Mouse (Mus musculus) thymus, adult 2 months (tissue): Measurements from ENCODE around the gene Vmn2r86. TPM values are rescaled to one million over a fixed set of nuclear protein-coding genes. Genes with fewer than 3 reads are reported as not detected.
"Not testable (repeated sequence)": the region's sequence is repeated elsewhere in the genome, so short reads cannot be mapped to it uniquely, and the experiment has no call there.

ENCODE experiments used
- DNase-seq: peaks from one replicate; pipeline ENCODE4 v3.0.0; 2021
- H3K27ac ChIP-seq: fragments of 200-500 bp; 2 replicates; pipeline ENCODE4 v1.5.1; 2012; ENCODE audit warnings: low read length, control low read depth; ENCODE audit not compliant: control insufficient read depth, insufficient read depth
- H3K27me3 ChIP-seq: fragments of 200-500 bp; 2 replicates; pipeline ENCODE4 v1.6.1; 2012; ENCODE audit warnings: mild to moderate bottlenecking, low read length, moderate library complexity, mixed read lengths; ENCODE audit not compliant: control insufficient read depth, insufficient read depth
- H3K36me3 ChIP-seq: fragments of 200-500 bp; 2 replicates; pipeline ENCODE4 v1.6.1; 2012; ENCODE audit warnings: mild to moderate bottlenecking, low read length, moderate library complexity; ENCODE audit not compliant: control insufficient read depth, insufficient read depth
- H3K4me1 ChIP-seq: fragments of 200-500 bp; replicated peaks from 2 replicates; pipeline ENCODE4 v1.6.1; 2012; ENCODE audit warnings: low read length; ENCODE audit not compliant: control insufficient read depth, insufficient read depth
- H3K4me3 ChIP-seq: fragments of 200-500 bp; 2 replicates; pipeline ENCODE4 v1.5.1; 2012; ENCODE audit warnings: mild to moderate bottlenecking, low read length, control low read depth, moderate library complexity; ENCODE audit not compliant: control insufficient read depth, insufficient read depth
- CTCF ChIP-seq: fragments of 200-500 bp; IDR thresholded peaks from 2 replicates; pipeline ENCODE4 v1.5.1; 2012; ENCODE audit warnings: mild to moderate bottlenecking, control low read depth, low read length, moderate library complexity, borderline replicate concordance; ENCODE audit not compliant: control insufficient read depth, poor library complexity, insufficient read depth; ENCODE audit errors: extremely low read depth
- POLR2A ChIP-seq: fragments of 200-500 bp; IDR thresholded peaks from 2 replicates; pipeline ENCODE4 v1.6.1; 2012; ENCODE audit warnings: mild to moderate bottlenecking, low read length, control low read depth, moderate library complexity; ENCODE audit not compliant: control insufficient read depth, poor library complexity, insufficient read depth; ENCODE audit errors: extremely low read depth
- WGBS: fragments of 180-500 bp; shearing (Covaris S2); methylation state at CpG from one replicate; pipeline ENCODE4 v1.1.7; 2018; 5-methylcytosine and 5-hydroxymethylcytosine counted together
- polyA plus RNA-seq: library from polyadenylated mRNA; depleted of rRNA; stranded (reverse); fragments of >200 nt; gene quantifications from 2 replicates; pipeline ENCODE4 v1.2.3, GENCODE M21; 2012; rRNA removed

The Vmn2r86 gene
- polyA plus RNA-seq: not detected in 2 replicates

DNA sequence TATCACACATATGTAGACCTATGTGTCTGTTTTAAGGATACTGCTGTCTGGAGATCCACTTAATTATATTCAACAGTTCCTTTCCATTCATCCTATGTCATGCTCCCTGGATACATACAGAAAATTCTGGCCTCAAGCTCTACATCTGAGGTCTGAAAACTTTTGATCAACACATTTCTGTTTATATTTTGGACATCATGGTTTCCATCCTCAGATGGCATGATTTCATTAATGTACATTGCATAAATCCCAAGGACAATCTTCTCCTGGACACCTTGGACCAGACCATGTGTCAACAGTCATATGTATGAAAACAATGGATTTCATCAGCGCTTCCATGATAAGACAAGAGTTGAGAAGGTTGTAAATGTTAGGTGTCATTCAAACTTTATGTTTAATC is at the start of gene Vmn2r86:
Vmn2r86 (minus strand) TSS at position 101 of the 400 bp plus-strand sequence.
- H3K4me3 ChIP-seq, DNase-seq, H3K36me3 ChIP-seq, H3K27me3 ChIP-seq, H3K27ac ChIP-seq, H3K4me1 ChIP-seq: not testable (repeated sequence)
- 98% methylated on average over 1 of the region's 1 CpGs for WGBS

DNA sequence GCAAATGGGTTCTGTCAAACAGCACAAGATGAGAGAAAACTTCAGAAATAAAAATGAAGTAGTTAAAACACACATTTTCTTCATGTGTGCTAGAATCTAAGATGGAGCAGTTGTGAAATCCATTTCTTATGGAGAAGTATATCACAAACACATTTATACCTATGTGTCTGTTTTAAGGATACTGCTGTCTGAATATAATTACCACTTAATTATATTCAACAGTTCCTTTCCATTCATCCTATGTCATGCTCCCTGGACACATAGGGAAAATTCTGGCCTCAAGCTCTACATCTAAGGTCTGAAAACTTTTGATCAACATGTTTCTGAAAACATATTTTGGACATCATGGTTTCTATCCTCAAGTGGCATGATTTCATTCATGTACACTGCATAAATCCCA is 41.4 kb upstream of the Vmn2r86 start, which contains the start of gene Vmn2r87:
Vmn2r87 (minus strand) TSS at position 101 of the 400 bp plus-strand sequence.
- no peaks in the 10 kb centered on the region for H3K27me3 ChIP-seq
- TF ChIP-seq POLR2A (no peak), CTCF (no peak)

DNA sequence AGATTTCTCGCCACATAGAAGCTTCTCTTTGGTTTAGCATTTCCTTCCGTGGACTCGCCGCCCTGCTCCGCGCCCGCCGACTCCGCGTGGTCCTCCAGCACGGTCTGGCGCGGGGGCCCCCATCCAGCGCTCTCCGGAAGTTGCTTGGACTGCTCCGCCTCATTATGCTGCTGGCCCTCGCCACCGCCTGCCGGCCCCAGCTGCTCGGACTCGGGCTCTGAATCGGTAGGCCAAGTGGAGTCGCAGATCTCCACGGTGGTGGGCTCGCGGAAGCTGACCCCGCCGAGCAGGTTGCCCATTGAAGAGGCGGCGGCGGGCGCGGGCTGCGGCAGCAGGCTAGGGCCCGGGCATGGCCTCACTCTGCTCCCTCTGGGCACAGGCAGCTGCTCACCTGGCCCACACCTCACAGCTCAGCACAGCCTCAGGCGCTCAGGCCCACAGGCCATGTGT is 14.5 kb upstream of the Vmn2r86 start:
- Histone ChIP-seq H3K36me3 (no peaks in the 10 kb centered on the region), H3K27ac (no peak overlapping the region), H3K27me3 (peaks cover 4% of the 10 kb centered on the region; the same call in 1 of the 2 replicates), H3K4me3 (peak overlapping the region; percentile 19), H3K4me1 (peaks cover 3% of the 10 kb centered on the region; the same call in 1 of the 2 replicates)
- TF ChIP-seq CTCF: no peak
- TF ChIP-seq POLR2A: no peak
- 8% methylated on average over 36 of the region's 36 CpGs for WGBS
- no peak for DNase-seq

More for the DNA sequence above, 41.4 kb upstream of the Vmn2r86 start, which contains the start of gene Vmn2r87:
- H3K4me3 ChIP-seq: no peak within 1 kb of the TSS
- no peaks in the 10 kb centered on the region for H3K36me3 ChIP-seq
- no peak for DNase-seq
- no peak within 1 kb of the TSS for H3K27ac ChIP-seq
- no peaks in the 10 kb centered on the region for H3K4me1 ChIP-seq

DNA sequence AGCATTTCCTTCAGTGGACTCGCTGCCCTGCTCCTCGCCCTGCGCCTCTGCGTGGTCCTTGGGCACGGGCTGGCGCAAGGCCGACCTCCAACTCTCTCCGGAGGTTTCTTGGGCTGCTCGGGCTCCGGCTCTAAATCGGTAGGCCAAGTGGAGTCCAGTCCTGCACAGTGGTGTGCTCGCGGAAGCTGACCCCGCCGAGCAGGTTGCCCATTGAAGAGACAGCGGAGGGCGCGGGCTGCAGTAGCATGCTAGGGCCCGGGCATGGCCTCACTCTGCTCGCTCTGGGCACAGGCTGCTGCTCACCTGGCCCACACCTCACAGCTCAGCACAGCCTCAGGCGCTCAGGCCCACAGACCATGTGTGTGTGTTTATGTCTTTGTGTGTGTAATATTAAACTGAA is 11.1 kb downstream of the Vmn2r86 start:
- Histone ChIP-seq H3K4me1 (no peaks in the 10 kb centered on the region), H3K27ac (no peak overlapping the region), H3K27me3 (no peaks in the 10 kb centered on the region), H3K4me3 (no peak overlapping the region), H3K36me3 (no peaks in the 10 kb centered on the region)
- no peak for DNase-seq
- WGBS: 95% methylated on average over 21 of the region's 21 CpGs
- TF ChIP-seq POLR2A (no peak), CTCF (no peak)

DNA sequence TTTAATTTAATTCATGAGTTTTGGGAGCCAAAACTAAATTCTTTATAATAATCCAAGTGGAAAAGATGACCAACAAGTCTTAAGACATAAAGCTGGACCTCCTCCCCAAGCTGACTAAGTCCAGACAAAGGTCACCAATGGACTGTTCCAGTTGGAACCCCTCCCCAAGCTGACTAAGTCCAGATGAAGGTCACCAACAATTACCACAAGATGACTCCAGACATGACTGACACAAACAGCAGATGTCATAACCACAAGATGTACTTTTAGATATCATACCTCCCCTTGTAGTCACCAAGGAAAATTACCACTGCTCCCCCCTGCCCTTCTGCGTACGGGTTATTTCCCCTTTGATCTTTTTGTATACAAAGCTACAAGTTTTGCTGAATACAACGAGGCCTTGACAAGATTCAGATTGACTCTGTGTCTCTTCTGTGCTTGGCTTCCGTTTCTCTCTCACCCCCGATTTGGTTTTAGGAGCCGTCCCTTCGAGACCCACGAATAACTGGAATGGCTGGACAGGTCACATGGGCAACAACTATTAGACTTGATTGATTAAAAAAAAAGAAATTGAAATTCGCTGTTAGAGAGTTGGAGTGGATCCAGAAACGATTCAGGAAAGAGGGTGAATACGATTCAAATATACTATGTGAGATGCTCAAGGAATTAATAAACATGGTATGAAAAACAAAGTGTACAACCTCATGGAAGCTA is 21.5 kb downstream of the Vmn2r86 start:
- H3K27me3 ChIP-seq, H3K4me3 ChIP-seq, H3K36me3 ChIP-seq, H3K4me1 ChIP-seq, H3K27ac ChIP-seq, DNase-seq: not testable (repeated sequence)
- 81% methylated on average over 11 of the region's 11 CpGs for WGBS

DNA sequence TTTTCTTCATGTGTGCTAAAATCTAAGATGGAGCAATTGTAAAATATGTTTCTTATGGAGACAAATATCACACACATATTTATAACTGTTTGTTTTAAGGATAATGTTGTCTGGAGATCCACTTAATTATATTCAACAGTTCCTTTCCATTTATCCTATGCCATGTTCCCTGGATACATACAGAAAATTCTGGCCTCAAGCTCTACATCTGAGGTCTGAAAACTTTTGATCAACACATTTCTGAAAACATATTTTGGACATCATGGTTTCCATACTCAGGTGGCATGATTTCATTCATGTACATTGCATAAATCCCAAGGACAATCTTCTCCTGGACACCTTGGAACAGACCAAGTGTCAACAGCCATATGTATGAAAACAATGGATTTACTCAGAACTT is 26.2 kb downstream of the Vmn2r86 start, which contains the start of gene Vmn2r85:
Vmn2r85 (minus strand) TSS at position 101 of the 400 bp plus-strand sequence.
- not testable (repeated sequence) for H3K27me3 ChIP-seq, H3K36me3 ChIP-seq, H3K4me1 ChIP-seq, H3K27ac ChIP-seq, H3K4me3 ChIP-seq, DNase-seq

DNA sequence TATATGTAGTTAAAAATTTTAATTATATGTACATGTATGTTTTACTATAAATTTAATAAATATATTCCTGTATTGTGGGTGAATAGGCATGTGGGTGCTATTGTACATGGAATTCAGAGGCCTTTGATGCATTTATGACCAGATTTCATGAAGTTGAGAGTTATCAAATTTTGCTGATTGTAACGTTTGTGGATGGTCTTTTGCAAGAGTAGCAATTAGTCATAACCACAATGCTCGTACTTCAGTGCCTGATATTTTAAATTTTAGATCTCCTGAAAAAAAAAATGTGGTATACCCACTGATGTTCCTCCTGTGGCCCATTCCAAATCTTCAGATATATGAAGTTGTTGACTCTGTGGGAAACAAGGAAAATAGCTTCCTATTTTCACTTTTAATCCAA is 33.5 kb downstream of the Vmn2r86 start:
- H3K27ac ChIP-seq, H3K27me3 ChIP-seq, H3K4me1 ChIP-seq, H3K36me3 ChIP-seq, DNase-seq, H3K4me3 ChIP-seq: not testable (repeated sequence)
- 82% methylated on average over 2 of the region's 2 CpGs for WGBS
